Mouse (Mus musculus): ENCODE measurements at regions not wholly inside any gene's neighbourhood (a gene's known extent, or its start where the extent isn't known, plus 50 kb on each side); places are given as distances from the start of the nearest gene placed in this dataset.

- no peak for TF ChIP-seq POLR2A (IDR thresholded peaks at IDR 0.05; ENCODE audit: extremely low read depth, insufficient read depth, low read length)
- TF ChIP-seq CTCF (IDR thresholded peaks at IDR 0.05; ENCODE audit: extremely low read depth, insufficient read depth, low read length) = no peak
These were observed 86.5 kb downstream of the Fam114a2 start for GRCm38 (mm10) chr11:57431886-57432285.
